Mouse (Mus musculus) G1E (cell line): ENCODE data around the gene Brcc3. TPM values are rescaled to one million over a fixed set of nuclear protein-coding genes. Genes with fewer than 3 reads are reported as not detected.
A peak's percentile ranks its signal among the peaks of the same experiment; 100 is the strongest.
"Not testable (repeated sequence)": the region's sequence is repeated elsewhere in the genome, so short reads cannot be mapped to it uniquely, and the experiment has no call there.

Source experiments
- ATAC-seq: 2 replicates; pipeline ENCODE4 v1.8.0; 2016; ENCODE audit warnings: mild to moderate bottlenecking; ENCODE audit not compliant: insufficient number of reproducible peaks, poor library complexity, low FRiP score, severe bottlenecking; ENCODE audit errors: extremely low read depth
- DNase-seq: peaks from one replicate; pipeline ENCODE4 v3.0.0; 2012; ENCODE audit warnings: low spot score
- H3K27me3 ChIP-seq: 2 replicates; pipeline ENCODE4 v1.6.1; 2012; ENCODE audit warnings: mild to moderate bottlenecking, low read length, inconsistent platforms; ENCODE audit not compliant: insufficient read depth
- H3K36me3 ChIP-seq: replicated peaks from 2 replicates; pipeline ENCODE3; 2012; ENCODE audit warnings: mild to moderate bottlenecking, inconsistent platforms
- H3K4me1 ChIP-seq: 2 replicates; pipeline ENCODE4 v1.6.1; 2012; ENCODE audit warnings: low read depth, low read length, inconsistent platforms, mixed read lengths; ENCODE audit not compliant: insufficient read depth
- H3K4me3 ChIP-seq: 2 replicates; pipeline ENCODE4 v1.5.1; 2012; ENCODE audit warnings: low read depth, mild to moderate bottlenecking, inconsistent platforms, low read length, moderate library complexity, mixed read lengths
- H3K9me3 ChIP-seq: replicated peaks from 2 replicates; pipeline ENCODE4 v1.6.1; 2012; ENCODE audit warnings: inconsistent platforms
- CTCF ChIP-seq: IDR thresholded peaks from 2 replicates; pipeline ENCODE4 v1.5.1; 2012; ENCODE audit warnings: low read depth, low read length, inconsistent platforms, mixed read lengths
- GATA1 ChIP-seq: IDR thresholded peaks from 2 replicates; pipeline ENCODE4 v1.6.1; 2012; ENCODE audit warnings: borderline replicate concordance, low read length, inconsistent platforms, mixed read lengths
- GATA2 ChIP-seq: IDR thresholded peaks from 2 replicates; pipeline ENCODE4 v1.6.1; 2012; ENCODE audit warnings: low read depth, low read length, inconsistent platforms, borderline replicate concordance
- POLR2AphosphoS5 ChIP-seq: IDR thresholded peaks from 2 replicates; pipeline ENCODE4 v1.6.1; 2012; ENCODE audit warnings: low read depth, low read length, inconsistent platforms; ENCODE audit not compliant: insufficient replicate concordance
- TAL1 ChIP-seq: conservative IDR thresholded peaks from 2 replicates; pipeline ENCODE4 v1.6.1; 2012; ENCODE audit warnings: low read depth, low read length, inconsistent platforms, mixed read lengths
- polyA plus RNA-seq: library from polyadenylated mRNA; stranded (reverse); fragments of >175 nt; gene quantifications from 2 replicates; pipeline ENCODE4 v1.2.3, GENCODE M21; 2012
- total RNA-seq, 2 experiments: library from RNA; stranded (forward) in 1 of 2; stranded (reverse) in 1 of 2; fragments of 200-1000 nt in 1 of 2; fragments of >200 nt in 1 of 2; fragmentation: Nextera tagmentation in 1 of 2; gene quantifications; 2 replicates each; pipeline ENCODE4 v1.2.3; 2014 to 2017

Brcc3 gene
- total and polyA plus RNA-seq, 3 experiments: 1.2 to 54.8 (median 45.9) TPM

- peak; percentile 6 for DNase-seq
- peak; percentile 83 for ATAC-seq
- no peaks in the 10 kb centered on the region for H3K9me3 ChIP-seq
- H3K4me3 ChIP-seq: peak within 1 kb of the TSS; percentile 71
- no peaks in the 10 kb centered on the region for H3K4me1 ChIP-seq
- TF ChIP-seq TAL1 (no peak), CTCF (no peak), POLR2AphosphoS5 (no peak), GATA1 (no peak), GATA2 (no peak)
- no peaks in the 10 kb centered on the region for H3K36me3 ChIP-seq
- H3K27me3 ChIP-seq: no peaks in the 10 kb centered on the region
Observed at GRCm38 (mm10) chrX:75382195-75382771, 34.1 kb upstream of the Brcc3 start, which contains the start of the genes Fundc2 and F8. Fundc2 (plus strand) TSS chrX:75382399. F8 (minus strand) TSS chrX:75382615.

- H3K4me3 ChIP-seq: no peak overlapping the region
- DNase-seq (no peak), ATAC-seq (no peak)
- no peaks in the 10 kb centered on the region for H3K27me3 ChIP-seq
- peaks cover 21% of the 10 kb centered on the region for H3K36me3 ChIP-seq
- peaks cover 15% of the 10 kb centered on the region for H3K4me1 ChIP-seq
- no peak for TF ChIP-seq POLR2AphosphoS5
- no peak for TF ChIP-seq TAL1
- TF ChIP-seq CTCF: no peak
- no peaks in the 10 kb centered on the region for H3K9me3 ChIP-seq
Observed at GRCm38 (mm10) chrX:75399471-75399870, 17.0 kb upstream of the Brcc3 start.

- H3K36me3 ChIP-seq: peaks cover 6% of the 10 kb centered on the region
- TF ChIP-seq TAL1 (peak; percentile 81), POLR2AphosphoS5 (no peak), GATA1 (no peak), CTCF (no peak), GATA2 (no peak)
- no peaks in the 10 kb centered on the region for H3K27me3 ChIP-seq
- no peak for DNase-seq
- H3K9me3 ChIP-seq: no peaks in the 10 kb centered on the region
- H3K4me1 ChIP-seq: peaks cover 15% of the 10 kb centered on the region
- peak; percentile 92 for ATAC-seq
- H3K4me3 ChIP-seq: no peak overlapping the region
Observed at GRCm38 (mm10) chrX:75402668-75403067, 13.8 kb upstream of the Brcc3 start.

- no peak overlapping the region for H3K4me3 ChIP-seq
- H3K27me3 ChIP-seq: no peaks in the 10 kb centered on the region
Observed at GRCm38 (mm10) chrX:75403350-75403749, 13.1 kb upstream of the Brcc3 start.

GRCm38 (mm10) chrX:75409711-75410110 is 6.7 kb upstream of the Brcc3 start:
- H3K27me3 ChIP-seq: no peaks in the 10 kb centered on the region
- DNase-seq (no peak), ATAC-seq (no peak)
- no peak overlapping the region for H3K4me3 ChIP-seq
- H3K9me3 ChIP-seq: no peaks in the 10 kb centered on the region
- H3K36me3 ChIP-seq: peaks cover 14% of the 10 kb centered on the region
- no peak for TF ChIP-seq CTCF
- TF ChIP-seq GATA1: no peak
- no peak for TF ChIP-seq GATA2
- no peak for TF ChIP-seq POLR2AphosphoS5
- no peak for TF ChIP-seq TAL1
- H3K4me1 ChIP-seq: 0 out of 2 replicates have a peak, but pooled peaks cover 1% of the 10 kb centered on the region

More at GRCm38 (mm10) chrX:75403350-75403749, 13.1 kb upstream of the Brcc3 start:
- peaks cover 15% of the 10 kb centered on the region for H3K4me1 ChIP-seq
- no peaks in the 10 kb centered on the region for H3K9me3 ChIP-seq
- no peak for TF ChIP-seq GATA1
- no peak for TF ChIP-seq POLR2AphosphoS5
- TF ChIP-seq CTCF: no peak
- TF ChIP-seq GATA2: no peak
- TF ChIP-seq TAL1: no peak
- H3K36me3 ChIP-seq: peaks cover 6% of the 10 kb centered on the region
- no peak for ATAC-seq
- DNase-seq: no peak

GRCm38 (mm10) chrX:75454597-75454996 is 38.2 kb downstream of the Brcc3 start:
- TF ChIP-seq GATA2: no peak
- TF ChIP-seq TAL1: no peak
- TF ChIP-seq GATA1: no peak
- TF ChIP-seq POLR2AphosphoS5: no peak
- no peak for TF ChIP-seq CTCF
- H3K36me3 ChIP-seq: peaks cover 27% of the 10 kb centered on the region
- DNase-seq: no peak
- H3K9me3 ChIP-seq: no peaks in the 10 kb centered on the region
- H3K4me1 ChIP-seq: no peaks in the 10 kb centered on the region
- H3K4me3 ChIP-seq: no peak overlapping the region
- no peaks in the 10 kb centered on the region for H3K27me3 ChIP-seq
- no peak for ATAC-seq

- DNase-seq, H3K4me1 ChIP-seq, H3K4me3 ChIP-seq, ATAC-seq, H3K27me3 ChIP-seq, H3K36me3 ChIP-seq, H3K9me3 ChIP-seq: not testable (repeated sequence)
Observed at GRCm38 (mm10) chrX:75475182-75475644, 58.8 kb downstream of the Brcc3 start.
